Mouse (Mus musculus) erythroblast, embryonic 14.5 days (primary cell): Measurements from ENCODE around the gene Dmrta2.

ENCODE experiments used
- GATA1 ChIP-seq: IDR thresholded peaks from 2 replicates; pipeline ENCODE4 v1.6.1; 2012; ENCODE audit warnings: low read length, inconsistent platforms, mixed read lengths
- TAL1 ChIP-seq: IDR thresholded peaks from 3 replicates; pipeline ENCODE4 v1.6.1; 2012; ENCODE audit warnings: low read length, inconsistent platforms, mixed read lengths

GRCm38 (mm10) chr4:109939291-109939690 lies 38.6 kb upstream of the Dmrta2 start:
- TF ChIP-seq GATA1 = no peak
- no peak for TF ChIP-seq TAL1
